Mouse (Mus musculus): ENCODE measurements around the gene Map4k4.

GRCm38 (mm10) chr1:40028207-40028998 lies 127.7 kb downstream of the Map4k4 start:
- TF ChIP-seq CTCF (IDR thresholded peaks at IDR 0.05; ENCODE audit: low read depth, low read length): no peak
- no peak for TF ChIP-seq POLR2A (IDR thresholded peaks at IDR 0.05; ENCODE audit: borderline replicate concordance, low read depth, low read length)
